Mouse (Mus musculus) gastrocnemius, postnatal 25 days (tissue): Measurements from ENCODE around the gene Phldb2. TPM values are rescaled to one million over a fixed set of nuclear protein-coding genes. Genes with fewer than 3 reads are reported as not detected.
A peak's percentile ranks its signal among the peaks of the same experiment; 100 is the strongest.

Source experiments
- DNase-seq: peaks from one replicate; pipeline ENCODE4 v3.0.0; 2022
- total RNA-seq, 2 experiments: library from RNA; stranded (reverse); gene quantifications; 1 replicate in 1 of 2; 2 replicates in 1 of 2; pipeline ENCODE4 v1.2.3; 2021

Phldb2 gene
- total RNA-seq, 2 experiments from 2014 or later = 9.4 to 9.9 TPM

DNA sequence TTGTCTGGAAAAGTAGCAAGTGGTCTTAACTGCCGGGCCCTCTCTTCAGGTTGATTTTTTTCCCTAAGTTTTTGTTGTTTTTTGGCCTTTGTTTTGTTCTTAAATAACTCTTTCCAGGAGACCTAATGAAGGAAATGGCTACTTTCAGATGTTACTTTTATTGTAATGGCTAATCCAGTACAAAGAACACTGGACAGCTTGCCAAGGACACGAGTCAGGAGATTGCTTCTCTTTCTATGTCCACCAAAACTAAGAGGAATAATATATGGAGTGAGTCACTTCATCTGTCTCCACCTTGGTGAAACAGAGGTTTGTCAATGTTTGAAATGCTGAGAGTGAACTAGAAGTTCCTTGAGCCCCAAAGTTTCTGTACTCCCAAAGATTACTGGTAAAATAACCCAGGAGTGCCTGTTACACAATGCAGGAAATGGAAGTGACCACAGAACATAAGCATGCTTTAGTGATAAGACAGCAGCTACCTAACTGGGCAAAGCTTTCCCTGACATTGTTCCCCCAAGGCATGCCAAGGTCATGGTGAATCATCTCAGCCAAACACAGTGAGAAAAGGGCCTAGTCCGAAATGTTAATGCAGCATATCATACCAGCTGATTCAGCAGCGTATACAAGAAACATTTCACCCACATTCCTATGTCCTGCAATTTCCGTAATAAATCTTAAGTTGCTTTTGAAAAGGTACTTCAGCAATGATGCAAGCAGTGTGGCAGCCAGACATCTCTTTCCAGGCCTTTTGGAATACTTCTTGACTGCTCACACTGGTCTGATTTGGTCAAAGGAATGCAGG, 115.7 kb downstream of the Phldb2 start:
- no peak for DNase-seq

DNA sequence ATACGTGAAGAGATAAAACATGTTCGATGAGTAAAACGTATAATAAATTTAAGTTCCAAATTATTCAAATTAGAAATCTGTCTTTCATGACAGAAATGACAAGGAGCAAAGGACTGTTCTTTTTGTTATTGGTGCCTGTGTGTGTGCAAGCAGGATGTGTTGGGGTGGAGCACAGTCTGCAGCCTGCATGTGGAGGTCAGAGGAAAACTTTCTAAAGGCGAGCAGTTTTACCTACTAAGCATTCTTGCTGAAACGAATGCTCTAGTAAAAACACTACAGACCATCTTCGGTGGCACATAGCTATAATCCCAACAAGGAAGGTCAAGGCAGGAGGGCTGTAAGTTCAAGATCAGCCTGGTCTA, 120.7 kb downstream of the Phldb2 start:
- no peak for DNase-seq

DNA sequence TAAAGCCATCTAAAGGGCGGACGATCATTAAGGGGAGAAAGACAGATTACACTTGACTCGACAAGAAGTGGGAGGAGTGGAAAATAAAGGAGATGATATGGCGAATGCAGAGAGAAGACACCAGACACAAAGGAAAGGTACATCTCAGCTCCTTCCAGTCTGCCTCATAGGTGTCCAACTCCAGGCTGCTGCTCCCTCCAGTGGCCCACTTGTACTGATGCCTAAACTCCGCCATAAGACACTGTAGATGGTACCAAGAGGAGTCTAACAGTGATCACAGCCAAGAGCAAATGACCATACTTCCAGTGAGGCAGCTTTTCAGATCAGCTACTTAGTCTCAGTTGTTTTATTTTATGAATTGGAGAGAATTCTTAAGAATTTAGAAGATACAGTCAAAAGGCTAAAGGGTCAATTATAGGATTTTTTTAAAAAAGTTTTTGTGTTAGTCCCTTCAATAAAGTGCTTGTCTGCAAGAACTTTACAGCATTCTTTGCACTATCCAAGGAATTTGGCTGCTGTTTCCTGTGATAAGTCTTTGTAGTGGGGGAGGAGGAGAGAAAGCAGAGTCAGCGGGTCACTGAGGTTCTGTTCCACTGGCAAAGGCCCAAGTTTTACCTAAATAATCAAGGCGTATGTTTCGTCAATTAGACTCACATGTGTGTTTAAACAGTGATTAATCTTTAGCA, 121.2 kb downstream of the Phldb2 start:
- DNase-seq = no peak

DNA sequence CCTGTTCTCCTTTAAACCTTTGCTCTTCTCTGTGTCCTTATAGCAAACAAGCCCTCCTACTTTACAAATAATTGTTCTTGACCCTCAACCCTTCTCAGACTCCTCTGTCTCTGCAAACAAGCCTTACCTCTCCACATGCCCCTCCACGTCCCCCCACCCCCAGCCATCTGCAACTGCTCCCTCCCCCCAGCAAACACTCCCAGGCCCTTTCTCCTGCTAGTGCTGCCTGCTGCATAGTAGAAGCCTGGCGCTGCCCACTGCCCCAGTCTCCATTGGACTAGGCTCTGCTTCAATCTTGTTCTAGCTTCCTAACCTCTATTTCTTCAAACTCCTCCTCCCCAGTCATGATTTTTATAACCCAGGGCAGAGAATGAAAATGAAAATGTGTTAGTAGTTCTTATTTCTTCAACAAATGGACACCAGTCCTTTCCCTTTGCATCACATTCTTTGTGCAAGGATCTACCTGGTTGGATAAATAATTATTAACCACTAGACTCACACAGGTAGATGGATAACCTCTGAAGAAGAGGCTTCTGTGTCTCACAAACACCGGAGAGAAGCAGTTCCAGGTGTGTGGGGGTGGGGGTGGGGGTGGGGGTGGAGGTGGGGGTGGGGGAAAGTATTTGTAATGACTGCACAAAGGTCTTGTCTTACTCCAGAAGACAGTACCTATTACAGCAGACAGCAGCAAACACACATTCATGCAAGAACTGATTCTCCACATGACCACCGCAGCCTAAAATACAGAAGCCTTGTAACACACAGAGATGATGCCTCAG, 122.1 kb downstream of the Phldb2 start:
- DNase-seq = no peak

DNA sequence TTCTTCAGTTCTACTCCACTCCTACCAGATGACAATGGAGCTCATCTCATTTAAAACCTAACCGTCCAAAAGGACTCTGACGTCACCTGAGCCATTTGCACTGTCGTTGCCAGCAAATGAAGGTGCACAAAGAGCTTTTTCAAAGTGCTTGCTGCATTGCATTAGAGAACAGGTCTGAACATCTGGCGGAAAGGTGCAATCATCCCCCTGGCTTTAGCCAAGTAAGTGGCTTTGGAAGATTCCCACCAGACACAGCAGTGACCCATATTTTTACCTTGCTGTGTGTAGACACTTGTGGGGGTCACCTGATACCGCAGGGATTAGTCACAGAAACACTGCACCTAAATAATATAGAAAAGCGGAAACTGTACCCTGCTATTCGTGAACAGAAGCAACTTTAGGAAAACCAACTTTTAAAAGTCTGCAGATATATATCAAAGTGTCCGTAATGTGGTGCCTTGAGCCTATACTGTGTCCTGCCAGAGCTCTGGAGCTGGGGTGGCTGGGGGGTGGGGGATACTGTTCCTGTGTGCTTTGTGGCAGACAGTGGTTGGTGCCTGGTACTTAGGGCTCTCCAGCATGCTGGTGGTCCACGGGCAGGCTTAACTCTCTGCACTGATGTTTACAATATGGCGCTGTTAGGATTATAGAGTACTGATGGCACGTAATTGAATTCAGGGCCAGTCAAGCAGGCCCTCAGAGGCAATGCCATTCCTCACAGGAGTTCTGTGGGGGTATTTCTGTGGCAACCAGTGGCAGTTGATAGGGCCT, 123.1 kb downstream of the Phldb2 start:
- DNase-seq = no peak

DNA sequence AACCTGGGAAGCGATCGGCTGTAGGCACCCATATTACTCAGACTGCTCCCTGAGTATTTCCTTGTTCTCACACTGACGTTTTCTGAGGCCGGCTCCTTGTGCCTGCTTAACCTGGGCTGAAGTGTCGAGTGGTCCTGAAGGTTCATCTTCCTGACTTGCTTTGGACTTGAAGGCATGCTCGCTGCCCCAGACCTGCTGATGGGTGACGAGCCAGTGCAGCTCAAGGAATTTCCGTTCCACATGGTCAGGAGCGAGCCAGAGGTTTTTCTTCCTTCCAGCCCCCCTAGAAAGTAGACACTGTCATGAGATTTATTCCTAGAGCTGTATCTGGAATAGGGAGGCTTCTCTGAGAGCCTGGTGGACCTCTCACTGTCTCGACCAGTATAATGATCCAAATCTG, 128.1 kb downstream of the Phldb2 start:
- no peak for DNase-seq

DNA sequence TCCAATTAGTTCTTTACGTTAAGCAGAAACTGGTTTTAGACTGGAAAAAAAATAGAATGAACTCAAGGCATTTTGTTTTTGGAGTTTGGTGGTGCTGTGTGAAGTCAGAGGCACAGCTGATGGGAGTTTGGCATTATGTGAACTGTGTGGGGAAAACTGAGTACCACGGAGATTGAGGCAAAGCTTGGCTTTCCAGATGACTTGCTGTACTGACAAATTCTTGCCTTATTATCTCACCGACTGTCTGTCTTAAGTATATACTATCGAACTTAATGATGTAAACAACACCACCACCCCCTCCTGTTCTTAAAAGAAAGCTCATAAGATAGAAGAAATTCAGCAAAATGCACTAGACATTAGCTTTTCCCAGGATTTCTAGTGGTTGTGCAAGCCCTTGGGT, 129.4 kb downstream of the Phldb2 start:
- DNase-seq = no peak

DNA sequence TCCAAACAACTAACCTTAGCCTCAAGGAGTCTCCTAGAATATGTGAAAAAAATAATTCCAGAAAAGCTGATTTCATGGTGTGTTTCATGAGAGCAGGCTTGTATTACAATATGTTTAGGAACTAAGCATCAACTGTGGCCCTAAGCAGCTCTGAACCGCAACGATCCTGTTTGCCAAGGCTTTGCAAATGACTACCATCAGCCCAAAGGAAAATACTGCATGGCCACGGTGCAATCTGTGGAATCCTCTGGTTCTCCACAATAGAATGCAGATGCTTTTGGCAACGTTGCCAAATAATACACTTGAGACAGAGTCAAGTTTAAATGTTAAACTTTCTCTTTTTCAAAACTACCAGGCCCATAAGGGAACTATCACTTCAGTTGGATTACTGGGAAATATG, 133.5 kb downstream of the Phldb2 start:
- no peak for DNase-seq

DNA sequence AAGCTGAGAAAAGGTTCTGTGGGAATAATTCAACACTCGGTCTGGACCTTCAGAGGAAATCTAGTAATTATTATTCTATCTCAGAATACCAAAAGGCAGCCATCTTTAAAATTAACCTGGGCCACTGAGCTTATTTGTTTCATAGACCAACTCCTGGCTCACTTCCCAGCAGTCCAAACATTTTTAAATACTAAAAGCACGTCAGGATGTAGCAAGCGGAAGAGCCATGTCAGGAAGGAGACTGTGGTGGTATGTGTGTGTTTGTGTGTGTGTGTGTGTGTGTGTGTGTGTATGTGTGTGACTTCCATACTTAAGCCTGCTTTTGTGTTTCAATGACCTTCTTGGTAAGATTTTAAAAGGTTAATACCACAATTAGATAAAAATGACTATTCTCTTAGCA, 135.6 kb downstream of the Phldb2 start:
- DNase-seq = no peak

DNA sequence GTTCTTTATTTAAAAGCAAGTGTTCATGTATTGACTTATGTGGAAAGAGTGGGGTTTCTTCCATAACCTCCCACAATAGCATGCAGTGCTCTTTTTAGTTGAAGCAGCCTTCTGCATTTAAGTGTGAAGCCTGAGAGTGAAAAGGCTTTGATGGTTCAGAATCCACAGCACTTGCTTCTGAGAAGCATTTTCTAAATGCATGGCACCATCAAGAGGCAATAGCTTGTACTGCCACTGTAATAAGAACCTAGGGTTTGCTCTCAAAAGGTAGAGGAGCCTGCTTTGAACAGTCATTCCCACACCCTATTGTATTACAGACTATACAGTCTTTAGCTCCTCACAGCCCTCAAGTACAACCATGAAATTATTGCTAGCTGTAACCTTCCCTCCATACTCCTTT, 136.7 kb downstream of the Phldb2 start:
- DNase-seq = no peak

DNA sequence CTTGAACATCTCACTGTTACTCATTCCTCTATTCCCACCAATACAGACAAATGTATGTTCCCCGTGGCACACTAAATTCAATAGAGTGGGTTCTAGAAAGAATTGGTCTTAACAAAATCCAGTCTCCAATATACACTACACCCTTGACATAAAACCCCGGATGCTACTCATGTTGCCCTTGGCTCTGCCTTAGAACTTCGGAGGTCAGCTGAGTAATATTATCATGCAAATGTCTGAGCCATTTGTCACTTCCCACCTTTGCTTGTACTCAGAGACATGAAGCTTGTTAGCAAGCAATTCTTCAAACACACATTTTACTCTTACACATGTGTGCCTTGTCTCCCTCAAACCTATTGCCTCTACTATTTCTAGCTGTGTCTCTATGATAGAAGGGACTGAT, 138.8 kb downstream of the Phldb2 start:
- DNase-seq = no peak

DNA sequence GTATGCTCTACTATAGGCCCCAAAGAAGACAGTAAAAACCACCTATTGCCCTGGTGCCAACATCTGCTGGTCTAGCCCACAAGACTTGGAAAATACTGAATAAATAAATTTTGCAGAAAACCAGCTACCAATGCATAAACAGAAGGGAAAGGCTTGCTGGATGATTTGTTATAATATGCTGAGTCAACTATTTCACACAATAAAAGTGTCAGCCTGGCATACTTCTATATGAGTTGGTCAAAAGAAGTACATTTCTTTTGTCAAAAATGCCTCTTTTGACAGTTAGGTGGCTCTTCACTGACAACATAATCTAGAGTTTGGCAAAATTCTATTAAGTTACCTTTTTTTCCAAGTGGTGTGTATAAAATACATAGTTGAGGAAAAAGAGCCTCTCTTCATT, 141.6 kb downstream of the Phldb2 start:
- no peak for DNase-seq

DNA sequence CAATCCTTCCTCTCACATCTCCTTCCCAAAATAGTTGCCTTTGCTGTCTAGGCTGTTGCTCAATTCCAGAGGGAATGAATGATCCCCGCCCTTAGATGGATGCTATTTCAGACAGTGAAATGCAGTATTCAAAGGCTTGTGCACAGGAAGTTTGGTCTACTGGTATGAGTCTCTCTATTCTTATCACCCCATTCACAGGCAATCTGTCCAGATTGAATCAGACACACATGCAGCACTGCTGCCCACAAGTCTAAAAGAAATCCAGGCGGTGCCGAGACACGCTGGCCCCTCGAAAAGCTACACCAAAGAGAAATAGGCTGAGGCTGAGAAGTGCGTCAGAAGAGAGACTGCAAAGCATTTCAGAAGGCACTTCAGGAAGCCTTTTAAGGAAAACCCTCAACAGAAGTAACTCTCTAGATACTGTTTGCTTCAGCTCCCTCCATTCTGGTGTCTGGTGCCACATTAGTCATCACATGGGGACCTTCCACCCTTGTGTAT, 142.5 kb downstream of the Phldb2 start:
- no peak for DNase-seq

DNA sequence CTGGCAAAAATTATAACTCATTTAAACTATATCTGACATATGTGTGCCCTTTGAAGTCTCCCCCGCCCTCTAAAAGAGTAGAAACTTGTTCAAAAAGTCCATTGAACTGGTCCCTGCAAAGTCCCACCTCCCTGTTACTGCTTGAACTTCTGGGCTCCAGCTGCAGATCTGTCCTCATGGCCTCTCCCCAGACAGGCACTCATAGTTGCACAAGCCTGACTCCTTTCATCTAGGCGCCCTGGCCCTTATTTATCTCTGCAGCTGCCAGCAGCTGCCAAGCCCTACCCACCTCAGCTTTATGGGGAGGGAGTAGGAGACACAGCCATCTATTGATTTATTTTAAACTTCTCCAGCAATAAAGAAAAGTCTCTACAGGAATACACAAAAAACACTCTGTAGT, 143.2 kb downstream of the Phldb2 start:
- no peak for DNase-seq

DNA sequence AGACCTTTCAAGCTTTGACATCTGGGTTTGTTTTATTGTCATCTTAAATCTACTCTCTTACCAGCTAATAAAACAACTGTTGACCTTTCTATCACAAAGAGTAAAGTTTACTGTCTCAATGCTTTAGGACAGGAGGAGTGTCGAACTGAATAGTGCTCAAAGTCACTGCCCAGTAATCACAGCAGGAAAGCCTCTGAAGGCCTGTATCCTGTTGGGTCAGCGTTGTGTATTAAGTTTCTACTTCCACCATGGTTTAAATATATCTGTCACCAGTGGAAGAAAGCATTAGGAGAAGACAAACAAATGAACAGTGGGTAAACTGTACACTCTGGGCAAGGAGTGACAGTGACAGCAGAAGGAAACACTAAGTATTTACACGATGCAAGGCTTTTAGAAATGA, 148.7 kb downstream of the Phldb2 start:
- DNase-seq = no peak

DNA sequence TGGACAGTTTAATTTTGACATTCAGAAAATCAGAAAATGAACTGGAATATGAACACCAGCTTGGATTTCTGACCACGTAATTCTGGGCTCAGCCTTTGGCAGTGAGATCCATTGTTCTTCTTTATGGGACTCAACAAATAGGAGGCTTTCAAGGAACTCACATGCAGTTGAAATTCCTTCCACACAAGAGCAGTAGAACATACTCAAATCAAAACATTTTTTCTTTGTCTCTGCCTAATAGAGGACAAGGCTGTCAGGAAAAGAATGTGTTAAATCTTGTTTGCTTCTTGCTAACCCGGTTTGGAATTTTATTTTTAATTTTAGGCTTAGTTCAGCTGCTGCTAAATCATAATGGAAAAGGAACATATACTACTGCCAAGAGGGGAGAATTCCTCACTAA, 153.0 kb downstream of the Phldb2 start:
- DNase-seq = no peak

DNA sequence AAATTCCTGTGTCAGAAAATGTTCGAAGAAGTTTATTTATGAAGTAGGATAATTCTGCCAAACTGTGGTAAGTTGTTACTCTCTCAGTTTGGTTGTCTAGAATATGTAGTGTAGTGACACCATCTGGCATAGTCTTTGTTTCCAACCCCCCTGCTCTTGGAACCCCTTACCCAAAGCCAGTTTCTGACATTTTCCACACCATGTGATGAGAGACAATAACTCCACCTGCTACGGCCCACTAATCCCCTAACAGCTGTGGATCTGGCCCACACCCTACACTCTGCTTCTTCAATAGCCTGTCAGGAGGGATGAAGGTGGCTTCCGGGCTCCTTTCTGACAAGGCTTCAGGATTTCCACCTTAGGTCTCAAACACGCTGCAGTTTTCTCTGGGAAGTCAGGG, 154.2 kb downstream of the Phldb2 start:
- DNase-seq = no peak

DNA sequence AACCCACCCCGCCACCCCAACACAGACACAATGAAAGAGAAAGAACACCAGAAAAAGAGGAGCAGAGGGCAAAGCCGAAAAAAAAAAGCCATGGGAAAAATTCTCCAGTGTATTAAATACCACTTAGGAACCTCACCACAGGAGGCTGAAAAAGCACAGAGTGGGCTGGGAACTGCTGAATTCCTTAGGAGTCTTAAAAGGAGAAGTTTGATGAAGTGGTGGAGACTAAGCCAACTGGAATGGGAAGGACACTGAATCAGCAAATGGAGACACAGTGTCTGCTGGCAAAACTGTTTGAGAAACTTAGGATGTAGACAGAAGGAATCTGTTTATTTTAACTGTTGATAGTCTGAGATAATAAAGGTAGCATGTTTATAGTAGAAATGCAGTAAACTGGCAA, 154.8 kb downstream of the Phldb2 start:
- no peak for DNase-seq

DNA sequence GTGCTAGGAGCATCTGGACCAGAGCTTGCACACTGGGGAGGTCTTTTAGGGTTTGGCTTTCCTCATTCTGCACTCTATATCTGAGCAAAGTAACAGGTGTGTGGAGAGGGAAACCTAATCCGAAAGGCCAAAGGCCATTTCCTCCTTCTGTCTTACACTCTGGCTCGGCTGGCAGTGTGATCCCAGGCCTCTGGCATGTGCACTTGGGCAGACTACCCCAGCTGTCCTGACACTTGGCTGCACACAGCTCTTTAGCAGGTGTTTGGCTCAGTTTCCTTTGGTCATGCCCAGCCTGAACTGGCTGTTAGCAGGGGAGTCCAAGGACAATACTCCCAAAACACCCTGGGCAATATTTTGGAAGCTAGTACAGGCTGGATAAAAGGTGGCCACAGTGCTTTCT, 156.6 kb downstream of the Phldb2 start:
- DNase-seq = peak; percentile 75

DNA sequence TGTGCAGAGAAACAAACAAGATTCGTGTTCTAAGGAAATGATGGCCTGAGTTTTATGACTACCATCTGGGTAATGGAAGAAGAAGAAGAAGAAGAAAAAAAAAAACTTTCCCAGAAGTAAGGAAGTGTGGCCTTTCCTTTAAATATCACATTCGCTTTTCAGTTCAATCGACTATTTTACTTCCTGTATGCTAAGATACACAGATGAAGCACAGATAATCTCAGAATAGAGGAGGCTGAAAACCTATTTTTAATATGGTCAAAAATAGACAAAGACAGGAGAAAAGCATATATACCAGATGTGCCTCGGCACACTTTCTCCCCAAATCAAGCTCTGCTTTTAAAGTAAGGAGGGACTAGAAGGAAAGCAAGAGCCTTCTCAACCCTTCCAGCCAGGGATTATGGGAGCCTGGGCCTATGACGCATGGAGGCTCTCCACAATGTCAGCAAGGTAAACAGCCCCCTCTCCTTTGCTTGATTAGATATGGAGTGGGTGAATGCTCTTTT, 158.2 kb downstream of the Phldb2 start:
- DNase-seq = no peak

DNA sequence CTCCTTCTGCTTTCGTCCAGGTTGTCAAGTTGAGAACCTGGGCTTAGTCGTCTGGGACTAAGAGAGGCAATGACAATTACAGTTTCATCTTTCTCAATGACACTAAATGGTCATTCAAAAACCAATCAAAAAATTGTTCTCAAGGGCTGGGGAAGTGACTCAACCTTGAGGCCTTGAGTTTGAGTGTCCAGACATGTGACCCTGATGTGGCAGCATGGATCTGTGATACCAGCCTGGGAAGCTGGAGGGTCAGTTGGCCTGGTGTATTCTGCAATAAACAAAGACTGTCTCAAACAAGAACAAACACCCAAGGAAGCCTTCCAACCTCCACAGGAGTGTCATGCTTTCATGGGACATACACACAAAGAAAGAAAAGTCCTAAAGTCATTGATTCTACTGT, 160.6 kb downstream of the Phldb2 start:
- DNase-seq = no peak

DNA sequence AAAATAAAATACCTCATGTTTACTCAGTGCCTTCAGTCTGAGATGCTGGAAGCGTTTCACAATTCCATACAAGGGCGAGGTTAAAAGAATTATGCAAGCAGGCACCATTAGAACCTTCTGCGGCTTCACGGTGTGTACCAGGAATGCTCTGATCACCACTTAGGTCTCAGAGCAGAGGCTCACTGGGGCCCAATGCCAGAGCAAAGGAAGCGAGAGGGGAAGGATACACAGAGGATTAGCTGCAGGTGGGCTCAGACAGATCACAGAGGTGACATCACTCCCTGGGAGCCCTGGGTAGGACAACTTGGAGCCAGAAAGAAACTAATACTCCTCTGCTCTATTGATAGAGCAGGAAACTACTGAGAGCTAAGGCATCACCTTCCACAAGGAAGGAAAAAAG, 162.1 kb downstream of the Phldb2 start:
- DNase-seq = no peak
